Mouse (Mus musculus) brain, embryonic 14.5 days (tissue): Measurements from ENCODE around the gene Ip6k2.

Experiments used
- CTCF ChIP-seq: fragments of 200-500 bp; IDR thresholded peaks from 2 replicates; pipeline ENCODE4 v1.5.1; 2012; ENCODE audit warnings: inconsistent platforms, mild to moderate bottlenecking, moderate library complexity, borderline replicate concordance; ENCODE audit not compliant: insufficient read depth, insufficient read length; ENCODE audit errors: extremely low read depth
- POLR2A ChIP-seq: fragments of 200-500 bp; IDR thresholded peaks from 2 replicates; pipeline ENCODE4 v1.6.1; 2012; ENCODE audit warnings: mild to moderate bottlenecking, inconsistent platforms, borderline replicate concordance; ENCODE audit not compliant: poor library complexity, insufficient read depth, insufficient read length, severe bottlenecking; ENCODE audit errors: extremely low read depth

- TF ChIP-seq CTCF (no peak), POLR2A (no peak)
Observed at GRCm38 (mm10) chr9:108847374-108847773, 63.8 kb downstream of the Ip6k2 start.
